In genomic region chr5:35768997-35769396, GRCm38 (mm10) we compare ENCODE assay signal across 23 mouse cellular contexts. TPM values are rescaled to one million over a fixed set of nuclear protein-coding genes. Genes with fewer than 3 reads are reported as not detected.
DNase-seq lines count a peak whose midpoint lies in the region; TF ChIP-seq lines count a peak whose summit lies in the region.
"Had no signal": no experiment of that assay in that cellular context is flagged by ENCODE, and none has a peak within 500 bp of the region (broad histone marks: within the 10 kb centered on the region; RNA-seq: fewer than 3 reads in every experiment).

No protein-coding gene starts in this region.

- DNase-seq in heart, adult 11 months: peak; percentile 95
- DNase-seq in heart, postnatal 14 days: no peak
- DNase-seq in heart, adult 2 months: peak in 1 of 2 experiments; percentile 37
- DNase-seq in heart, adult 9 months (ENCODE audit: low spot score in 2 of 2): no peak
- DNase-seq in adipocyte (ENCODE audit: low spot score): peak; percentile 26
- DNase-seq in limb, embryonic 10.5 days (ENCODE audit: low spot score): no peak
- DNase-seq in cerebellum, postnatal 4 days (ENCODE audit: low spot score in 2 of 2): no peak
- DNase-seq: adrenal gland, adult 8-10 months; adrenal gland, postnatal 14 days; adrenal gland, postnatal 36 days; cerebellum, adult 11-12 months; cerebellum, adult 2 months; cerebellum, adult 9-10 months; cerebellum, postnatal 10 days; cerebellum, postnatal 25 days; embryo, embryonic 11 days had no signal

- no peak for TF ChIP-seq EP300 in heart, adult 2 months (IDR thresholded peaks at IDR 0.05; ENCODE audit: insufficient read depth, low read depth, low read length)

- no peak overlapping the region for H3K4me3 ChIP-seq in heart, adult 2 months
- H3K4me3 ChIP-seq in limb, embryonic 10.5 days: no peak overlapping the region
- H3K4me3 ChIP-seq: embryonic facial prominence, embryonic 13.5 days; embryonic facial prominence, embryonic 15.5 days; erythroblast, embryonic 14.5 days; forebrain, embryonic 10.5 days; forebrain, embryonic 12.5 days had no signal

- no peak for TF ChIP-seq CTCF in heart, adult 2 months (IDR thresholded peaks at IDR 0.05)

- H3K9ac ChIP-seq in heart, adult 2 months (ENCODE audit: low read depth, low read length): peak overlapping the region; percentile 27
- H3K9ac ChIP-seq: embryonic facial prominence, embryonic 13.5 days; embryonic facial prominence, embryonic 15.5 days; forebrain, embryonic 12.5 days had no signal

- H3K27me3 ChIP-seq in heart, adult 2 months (ENCODE audit: control insufficient read depth, insufficient read depth, low read length): no peaks in the 10 kb centered on the region
- H3K27me3 ChIP-seq in limb, embryonic 10.5 days (ENCODE audit: low read depth, poor library complexity, severe bottlenecking): peaks cover 9% of the 10 kb centered on the region; the same call in 1 of the 2 replicates

- peak overlapping the region; percentile 69 for H3K27ac ChIP-seq in heart, adult 2 months
- 0 out of 2 replicates have a peak overlapping the region, but pooled peaks have one; percentile 14 for H3K27ac ChIP-seq in limb, embryonic 10.5 days
- H3K27ac ChIP-seq: embryonic facial prominence, embryonic 13.5 days; embryonic facial prominence, embryonic 15.5 days; forebrain, embryonic 10.5 days; forebrain, embryonic 12.5 days had no signal

- peaks cover 28% of the 10 kb centered on the region for H3K4me1 ChIP-seq in heart, adult 2 months (ENCODE audit: control insufficient read depth, insufficient read depth, low read length)
- peaks cover 27% of the 10 kb centered on the region for H3K4me1 ChIP-seq in limb, embryonic 10.5 days

- TF ChIP-seq POLR2A in heart, adult 2 months (IDR thresholded peaks at IDR 0.05; ENCODE audit: insufficient read depth, low read depth, low read length): no peak

- no peaks in the 10 kb centered on the region for H3K79me2 ChIP-seq in heart, adult 2 months (replicated peaks; ENCODE audit: control insufficient read depth, insufficient read depth, low read length)

- no peaks in the 10 kb centered on the region for H3K9me3 ChIP-seq in limb, embryonic 10.5 days (replicated peaks)
- H3K9me3 ChIP-seq: embryonic facial prominence, embryonic 13.5 days; embryonic facial prominence, embryonic 15.5 days; forebrain, embryonic 10.5 days; forebrain, embryonic 12.5 days had no signal

- intact Hi-C loops in heart, postnatal 14 days (cut with DNase I): no loop called here
- intact Hi-C loops in heart, adult 2 months (cut with DNase I): no loop called here

- no peaks in the 10 kb centered on the region for H3K36me3 ChIP-seq in heart, adult 2 months (ENCODE audit: control insufficient read depth, insufficient read depth, low read length)
- H3K36me3 ChIP-seq in limb, embryonic 10.5 days: no peaks in the 10 kb centered on the region
- H3K36me3 ChIP-seq: embryonic facial prominence, embryonic 13.5 days; embryonic facial prominence, embryonic 15.5 days; forebrain, embryonic 10.5 days; forebrain, embryonic 12.5 days had no signal

- WGBS in heart, adult 2 months: 59% methylated on average over 7 of the region's 7 CpGs
- 86% methylated on average over 7 of the region's 7 CpGs for WGBS in limb, embryonic 10.5 days

RNA-seq across cellular contexts. Expression of gene Ablim2, which starts 11.3 kb away (rescaled TPM):
- total RNA-seq in heart, postnatal 14 days (2021): 10 to 100 TPM; 12.2 to 17.5 TPM
- total RNA-seq in heart, adult 2 months (2021): 10 to 100 TPM; 20.1 to 20.8 TPM
- 32.7 and 41.0 TPM in 2 replicates for polyA plus RNA-seq in heart, adult 2 months (2012; rRNA removed)
- polyA plus RNA-seq in limb, embryonic 10.5 days (2016; fragmentation: Nextera tagmentation; extraction: Ambion mirVana): 0.74 and 0.92 TPM in 2 replicates
- total RNA-seq: common myeloid progenitor, adult 5-6 weeks; MEL had no signal
- polyA plus RNA-seq: erythroblast, embryonic 14.5 days; forebrain, embryonic 10.5 days had no signal

RNA-seq across cellular contexts. Expression of gene Sh3tc1, which starts 29.2 kb away (rescaled TPM):
- 10 to 100 TPM in 1 of 2 experiments, 1 to 10 TPM in 1; 9.8 to 10.6 TPM for total RNA-seq in heart, postnatal 14 days (2021)
- 1 to 10 TPM; 5.7 to 7.2 TPM for total RNA-seq in heart, adult 2 months (2021)
- 6.3 and 6.8 TPM in 2 replicates for polyA plus RNA-seq in heart, adult 2 months (2012; rRNA removed)
- polyA plus RNA-seq in limb, embryonic 10.5 days (2016; fragmentation: Nextera tagmentation; extraction: Ambion mirVana): 4.9 and 6.6 TPM in 2 replicates
- total RNA-seq: MEL had no signal

Comparison
In these comparisons a context has a peak if more than half of its experiments do, and no peak if none do; other contexts are left out.
1. DNase-seq: peak in heart, adult 11 months (single experiment) and adipocyte (single experiment); none in heart, postnatal 14 days (0 of 2), heart, adult 9 months (0 of 2), limb, embryonic 10.5 days (single experiment) and cerebellum, postnatal 4 days (0 of 2).